Mouse (Mus musculus) liver, embryonic 15.5 days (tissue): ENCODE data around the gene Mettl9. TPM values are rescaled to one million over a fixed set of nuclear protein-coding genes. Genes with fewer than 3 reads are reported as not detected.
A peak's percentile ranks its signal among the peaks of the same experiment; 100 is the strongest.

ENCODE experiments used
- ATAC-seq: fragments of 200-750 bp; cut with Nextera tagmentation; 2 replicates; pipeline ENCODE4 v1.8.0; 2017; ENCODE audit warnings: moderate number of reproducible peaks, mild to moderate bottlenecking, moderate library complexity; ENCODE audit not compliant: insufficient read depth
- H3K27ac ChIP-seq: fragments of 300-500 bp; sonication (generic); replicated peaks from 2 replicates; pipeline ENCODE4 v1.5.1; 2015; ENCODE audit warnings: mild to moderate bottlenecking, inconsistent platforms
- H3K27me3 ChIP-seq: fragments of 300-500 bp; sonication (generic); 2 replicates; pipeline ENCODE4 v1.6.1; 2015; ENCODE audit warnings: mild to moderate bottlenecking, inconsistent platforms
- H3K36me3 ChIP-seq: fragments of 300-500 bp; sonication (generic); replicated peaks from 2 replicates; pipeline ENCODE4 v1.6.1; 2015; ENCODE audit warnings: moderate library complexity, mild to moderate bottlenecking, inconsistent platforms
- H3K4me1 ChIP-seq: fragments of 300-500 bp; sonication (generic); replicated peaks from 2 replicates; pipeline ENCODE4 v1.6.1; 2015; ENCODE audit warnings: inconsistent platforms
- H3K4me2 ChIP-seq: fragments of 300-500 bp; sonication (generic); 2 replicates; pipeline ENCODE4 v1.6.1; 2015; ENCODE audit warnings: moderate library complexity, mild to moderate bottlenecking, inconsistent platforms
- H3K4me3 ChIP-seq: fragments of 300-500 bp; sonication (generic); replicated peaks from 2 replicates; pipeline ENCODE4 v1.5.1; 2015; ENCODE audit warnings: mild to moderate bottlenecking, inconsistent platforms
- H3K9ac ChIP-seq: fragments of 300-500 bp; sonication (generic); 2 replicates; pipeline ENCODE4 v1.6.1; 2015; ENCODE audit warnings: moderate library complexity, mild to moderate bottlenecking, inconsistent platforms
- H3K9me3 ChIP-seq: fragments of 300-500 bp; sonication (generic); replicated peaks from 2 replicates; pipeline ENCODE4 v1.6.1; 2016; ENCODE audit warnings: inconsistent platforms
- WGBS: fragments of 180-500 bp; shearing (Covaris S2); methylation state at CpG from one replicate; pipeline ENCODE4 v1.1.7; 2015; ENCODE audit warnings: mixed read lengths; ENCODE audit not compliant: insufficient replicate concordance; 5-methylcytosine and 5-hydroxymethylcytosine counted together
- polyA plus RNA-seq: library from polyadenylated mRNA; unstranded; fragments of >200 nt; fragmentation: Nextera tagmentation; extraction: Ambion mirVana; gene quantifications from 2 replicates; pipeline ENCODE4 v1.2.1, GENCODE M21; 2015

Gene Mettl9
- polyA plus RNA-seq, 1 experiment from 2014 or later = 42.8 TPM

DNA sequence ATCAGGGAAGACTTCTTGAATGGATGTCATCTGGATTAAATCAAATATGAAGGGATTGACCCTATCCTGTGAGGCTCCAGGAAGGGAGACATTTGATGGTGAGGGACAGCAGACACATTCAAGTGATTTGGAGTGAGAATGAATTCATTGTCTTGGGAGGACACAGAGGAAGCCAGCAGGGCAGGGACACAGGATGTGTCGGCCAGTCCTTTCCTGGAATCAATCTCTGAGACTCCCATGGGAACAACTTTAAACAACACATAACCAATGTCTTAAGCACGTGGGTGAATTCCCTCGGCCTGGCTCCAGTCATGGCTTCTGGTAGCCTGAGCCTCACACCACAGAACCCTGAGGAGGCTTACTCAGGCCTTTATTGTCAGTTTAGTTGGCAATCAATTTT is 73.6 kb downstream of the Mettl9 start:
- Histone ChIP-seq H3K9me3 (no peaks in the 10 kb centered on the region), H3K36me3 (no peaks in the 10 kb centered on the region), H3K27ac (no peak overlapping the region), H3K27me3 (no peaks in the 10 kb centered on the region; the same call in 1 of the 2 replicates), H3K4me3 (no peak overlapping the region), H3K4me2 (no peak overlapping the region), H3K9ac (no peak overlapping the region), H3K4me1 (peaks cover 9% of the 10 kb centered on the region; the same call in 1 of the 2 replicates)
- 46% methylated on average over 3 of the region's 3 CpGs for WGBS
- ATAC-seq = no peak

DNA sequence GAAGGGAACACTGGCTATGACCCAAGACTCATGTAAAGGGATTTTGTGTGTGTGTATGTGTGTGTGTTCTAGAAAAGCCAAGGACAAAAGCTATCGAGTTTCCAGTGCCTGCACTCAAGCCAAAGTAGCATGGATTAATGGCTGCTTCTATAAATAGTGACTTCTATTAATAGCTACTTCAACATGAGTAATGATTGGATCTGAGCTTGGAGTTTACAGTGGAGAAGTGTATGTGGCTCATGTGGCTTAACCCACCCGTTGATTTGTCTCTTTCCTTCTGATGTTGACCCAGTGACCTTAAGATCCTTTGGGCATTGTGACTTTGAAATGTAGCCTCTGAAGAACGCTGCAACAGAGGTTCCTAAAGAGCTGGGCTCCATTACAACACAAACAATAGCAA is 77.1 kb downstream of the Mettl9 start:
- H3K9me3 ChIP-seq = no peaks in the 10 kb centered on the region
- no peak overlapping the region for H3K9ac ChIP-seq
- H3K36me3 ChIP-seq = no peaks in the 10 kb centered on the region
- H3K4me3 ChIP-seq = no peak overlapping the region
- ATAC-seq = no peak
- no peak overlapping the region for H3K27ac ChIP-seq
- no peak overlapping the region for H3K4me2 ChIP-seq
- 29% methylated on average over 3 of the region's 3 CpGs for WGBS
- no peaks in the 10 kb centered on the region for H3K27me3 ChIP-seq
- peaks cover 9% of the 10 kb centered on the region; the same call in 1 of the 2 replicates for H3K4me1 ChIP-seq

DNA sequence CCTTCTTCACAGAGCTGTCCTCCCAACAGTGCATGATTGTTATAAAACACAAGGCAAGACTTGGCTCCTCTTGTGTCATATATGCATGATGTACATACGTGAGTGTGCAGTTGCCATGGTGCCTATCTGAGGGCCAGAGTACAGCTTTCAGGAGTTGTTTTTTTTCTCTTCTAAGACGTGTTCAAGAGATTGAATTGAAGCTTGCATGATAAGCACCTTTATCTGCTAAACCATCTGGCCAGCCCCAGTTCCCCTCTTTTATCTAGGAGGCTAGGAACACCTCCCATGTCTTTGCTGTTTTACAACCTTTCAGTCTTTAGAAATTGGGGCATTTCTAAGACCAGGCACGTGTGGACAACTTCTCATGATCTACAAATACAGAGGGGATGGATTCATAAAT is 77.5 kb downstream of the Mettl9 start:
- no peaks in the 10 kb centered on the region for H3K9me3 ChIP-seq
- no peak overlapping the region for H3K27ac ChIP-seq
- no peaks in the 10 kb centered on the region for H3K36me3 ChIP-seq
- H3K9ac ChIP-seq = no peak overlapping the region
- H3K4me1 ChIP-seq = peaks cover 9% of the 10 kb centered on the region; the same call in 1 of the 2 replicates
- peak; percentile 56 for ATAC-seq
- H3K4me2 ChIP-seq = no peak overlapping the region
- 18% methylated on average over 3 of the region's 3 CpGs for WGBS
- H3K27me3 ChIP-seq = no peaks in the 10 kb centered on the region
- no peak overlapping the region for H3K4me3 ChIP-seq

DNA sequence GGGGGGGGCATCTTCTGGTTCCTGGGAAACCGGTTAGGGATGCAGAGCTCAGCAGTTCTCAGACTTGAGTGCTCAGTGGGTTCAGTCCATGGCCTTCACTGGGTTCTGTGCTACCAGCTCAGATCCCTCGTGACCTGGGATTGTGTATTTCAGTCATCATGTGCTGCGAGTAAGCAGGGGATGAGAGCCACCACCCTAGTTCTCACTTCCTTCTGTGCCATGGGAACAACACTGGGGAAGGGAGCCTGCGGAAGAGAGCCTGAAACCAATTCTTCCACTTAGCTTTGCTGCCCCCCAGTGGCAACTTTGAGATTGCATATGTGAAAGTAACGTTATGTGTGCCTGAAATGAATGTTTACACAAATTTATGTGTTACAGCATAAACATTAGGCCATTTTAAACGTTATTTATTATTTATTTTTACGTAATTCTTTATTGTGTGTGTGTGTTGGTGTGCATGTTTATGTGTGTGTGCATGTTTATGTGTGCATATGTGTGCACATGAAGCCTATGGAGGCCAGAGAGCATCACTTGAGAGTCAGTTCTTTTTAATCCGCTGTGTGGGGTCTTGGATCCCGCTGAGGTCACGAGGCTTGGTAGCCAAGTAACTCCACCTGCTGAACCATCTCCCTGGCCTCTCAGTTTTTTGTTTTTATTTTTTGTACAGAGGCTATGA is 86.0 kb downstream of the Mettl9 start:
- H3K4me3 ChIP-seq = no peak overlapping the region
- H3K27ac ChIP-seq = no peak overlapping the region
- no peaks in the 10 kb centered on the region for H3K9me3 ChIP-seq
- no peak overlapping the region for H3K9ac ChIP-seq
- H3K4me1 ChIP-seq = no peaks in the 10 kb centered on the region
- no peaks in the 10 kb centered on the region for H3K36me3 ChIP-seq
- ATAC-seq = no peak; the same call in 1 of the 2 replicates
- H3K27me3 ChIP-seq = no peaks in the 10 kb centered on the region
- WGBS = 10% methylated on average over 10 of the region's 10 CpGs
- no peak overlapping the region for H3K4me2 ChIP-seq

Other genes starting within 250 kb of the Mettl9 start
- not detected in 2 replicates for gene Gm5737, start 222.1 kb upstream of the Mettl9 start, polyA plus RNA-seq
- 42.8 and 50.4 TPM in 2 replicates for gene Eef2k, start 191.6 kb upstream of the Mettl9 start, polyA plus RNA-seq
- 12.8 and 13.4 TPM in 2 replicates for gene Polr3e, start 116.7 kb upstream of the Mettl9 start, polyA plus RNA-seq
- gene Cdr2, start 52.1 kb upstream of the Mettl9 start, polyA plus RNA-seq = 48.6 and 56.8 TPM in 2 replicates
- gene Mfsd13b, start 51.9 kb upstream of the Mettl9 start, polyA plus RNA-seq = 0.15 TPM in 1 of 2 replicates, not detected in the other
- gene Igsf6, start 40.1 kb downstream of the Mettl9 start, polyA plus RNA-seq = 13.9 and 14.5 TPM in 2 replicates
- 0.08 TPM in 1 of 2 replicates, not detected in the other for gene Otoa, start 47.2 kb downstream of the Mettl9 start, polyA plus RNA-seq